Mouse (Mus musculus): ENCODE data around the gene Arhgap15. TPM values are rescaled to one million over a fixed set of nuclear protein-coding genes. Genes with fewer than 3 reads are reported as not detected.

Gene Arhgap15
- total RNA-seq, 2 experiments from 2014 or later = 105 to 146 TPM

DNA sequence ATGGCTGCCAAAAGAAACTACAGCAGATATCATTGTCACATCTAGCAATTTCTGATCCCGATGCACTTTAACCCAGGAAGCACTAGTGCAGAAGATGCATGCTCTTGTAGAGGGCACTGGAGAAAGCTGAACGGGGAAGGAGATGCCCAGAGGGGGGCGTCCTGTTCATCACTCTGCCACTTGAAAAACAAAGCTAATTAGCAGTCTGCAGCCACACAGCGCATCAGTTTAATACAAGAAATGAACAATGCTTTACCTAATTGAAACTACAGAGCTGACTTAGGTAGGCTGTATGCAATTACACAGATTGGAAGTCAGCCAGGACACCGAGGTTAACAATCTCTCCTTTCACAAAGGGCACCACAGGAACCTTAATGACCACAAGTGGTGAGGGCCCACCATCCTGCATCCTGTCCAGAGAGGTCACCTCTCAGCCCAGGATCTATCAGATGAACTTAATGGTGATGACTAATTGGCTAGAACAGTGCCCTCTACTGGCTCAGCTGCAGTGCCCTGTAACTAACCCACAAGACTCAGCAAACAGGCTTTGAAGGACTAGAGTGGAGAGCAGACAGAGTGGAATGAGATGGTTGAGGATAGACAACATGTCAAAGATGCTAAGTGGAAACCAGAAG lies 588.2 kb downstream of the Arhgap15 start:
- peak; percentile 50; the same call in 1 of the 2 replicates for ATAC-seq (replicated peaks; ENCODE audit: poor library complexity, severe bottlenecking)

DNA sequence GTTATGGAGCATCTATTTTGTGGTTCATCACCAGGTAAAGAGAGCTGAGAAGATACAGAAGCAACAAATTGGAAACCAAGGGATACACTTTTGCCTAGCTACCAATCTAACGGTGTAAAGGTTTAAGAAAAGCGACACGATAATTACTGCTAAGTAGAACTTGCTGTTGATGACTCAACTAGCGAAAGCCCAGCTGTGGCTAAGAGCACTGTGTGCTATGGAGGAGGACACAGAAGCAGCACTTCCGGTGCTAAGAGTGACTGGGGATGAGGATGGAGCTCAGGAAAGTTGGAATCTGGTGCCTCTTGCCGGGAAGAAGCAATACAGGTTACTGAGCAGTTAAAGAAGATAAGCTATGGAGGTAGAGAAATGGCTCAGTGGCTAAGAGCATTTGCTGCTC lies 589.8 kb downstream of the Arhgap15 start:
- ATAC-seq (replicated peaks; ENCODE audit: poor library complexity, severe bottlenecking) = no peak

DNA sequence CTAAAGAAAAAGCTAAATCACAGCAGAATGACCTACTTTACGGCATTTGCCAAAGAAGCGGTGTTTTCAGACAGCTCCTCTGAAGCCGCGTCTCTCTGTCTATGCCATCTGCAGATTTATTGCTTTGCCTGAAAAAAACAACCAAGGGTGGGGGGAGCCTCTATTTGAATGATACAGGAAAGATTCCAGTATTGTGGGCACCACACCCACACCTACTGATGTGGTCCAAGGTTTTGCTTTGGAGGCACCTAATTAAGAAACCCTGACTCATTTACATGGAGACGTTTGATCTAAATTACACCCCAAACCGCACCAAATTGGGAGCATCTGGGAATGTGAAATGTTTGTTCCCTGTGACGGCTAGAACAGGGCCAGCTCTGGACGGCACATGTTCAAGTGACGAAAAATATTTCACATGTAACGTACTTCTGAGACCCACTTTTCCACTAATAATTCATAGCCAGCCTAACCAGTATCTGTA lies 592.5 kb downstream of the Arhgap15 start:
- ATAC-seq (replicated peaks; ENCODE audit: poor library complexity, severe bottlenecking) = no peak

DNA sequence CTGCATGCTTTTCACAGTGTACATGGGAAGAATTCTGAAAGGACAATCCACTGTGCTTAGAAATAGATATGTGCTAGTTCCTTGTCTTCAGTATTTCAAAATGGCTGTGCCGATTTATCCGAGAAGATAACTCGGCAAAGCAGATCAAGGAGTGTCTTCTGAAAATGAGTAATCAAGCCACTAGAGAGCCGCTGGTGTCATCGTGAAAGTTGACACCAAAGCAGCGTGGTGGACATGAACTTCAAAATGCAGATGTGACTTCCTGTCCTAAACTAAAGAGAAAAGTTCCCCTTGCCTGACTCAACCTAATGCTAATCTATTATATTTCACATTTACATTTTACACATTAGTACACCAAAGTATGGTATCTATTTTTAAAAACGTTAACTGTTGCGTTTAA lies 596.2 kb downstream of the Arhgap15 start:
- no peak for ATAC-seq (replicated peaks; ENCODE audit: poor library complexity, severe bottlenecking)

DNA sequence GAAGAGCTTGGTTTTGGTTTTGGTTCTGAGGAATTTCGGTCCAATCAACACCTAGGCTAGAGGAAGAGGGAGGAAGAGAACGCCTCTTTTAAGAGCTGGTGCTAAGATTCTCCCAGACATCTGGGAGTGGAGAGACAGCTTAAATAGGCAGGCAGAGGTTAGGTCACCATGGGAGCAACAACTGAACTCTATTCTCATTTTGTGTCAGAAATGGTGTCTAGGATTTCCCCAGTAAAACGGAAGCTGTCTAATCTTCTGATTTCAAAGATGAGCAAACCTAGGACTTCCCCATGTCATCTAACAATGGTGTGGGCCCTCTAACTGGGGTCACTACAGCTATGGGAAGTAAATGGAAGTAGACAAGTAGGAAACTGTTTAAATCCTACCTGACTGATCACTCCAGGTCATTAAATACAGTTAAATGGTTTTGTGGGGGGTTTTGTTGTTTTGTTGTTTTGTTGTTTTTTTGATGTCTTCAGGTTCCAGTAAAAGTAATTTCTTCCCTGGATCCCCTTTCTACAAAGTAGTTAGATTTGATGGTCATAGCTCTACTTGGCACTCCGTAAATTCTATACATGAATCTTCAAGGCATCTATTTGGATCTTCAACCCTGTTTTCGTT lies 596.8 kb downstream of the Arhgap15 start:
- ATAC-seq (replicated peaks; ENCODE audit: poor library complexity, severe bottlenecking) = no peak

DNA sequence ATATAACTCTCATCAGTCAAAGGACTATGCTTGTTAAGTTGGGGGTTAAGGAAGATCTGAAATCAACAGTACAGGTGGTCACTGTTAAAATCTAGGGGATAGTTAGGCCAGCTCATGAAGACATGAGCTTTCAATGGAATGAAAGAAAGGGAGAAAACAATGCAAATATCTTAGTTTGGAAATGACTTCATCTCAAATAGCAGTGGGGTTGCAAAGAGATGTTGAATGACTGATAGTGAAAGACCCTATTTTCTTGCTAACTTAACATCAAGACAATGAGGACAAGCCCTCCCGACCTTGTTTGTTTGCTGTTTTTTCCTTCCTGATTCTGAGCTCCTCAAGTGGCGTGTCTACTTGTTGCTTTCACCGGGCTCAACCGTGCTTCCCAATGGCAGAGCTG lies 597.6 kb downstream of the Arhgap15 start:
- ATAC-seq (replicated peaks; ENCODE audit: poor library complexity, severe bottlenecking) = no peak

DNA sequence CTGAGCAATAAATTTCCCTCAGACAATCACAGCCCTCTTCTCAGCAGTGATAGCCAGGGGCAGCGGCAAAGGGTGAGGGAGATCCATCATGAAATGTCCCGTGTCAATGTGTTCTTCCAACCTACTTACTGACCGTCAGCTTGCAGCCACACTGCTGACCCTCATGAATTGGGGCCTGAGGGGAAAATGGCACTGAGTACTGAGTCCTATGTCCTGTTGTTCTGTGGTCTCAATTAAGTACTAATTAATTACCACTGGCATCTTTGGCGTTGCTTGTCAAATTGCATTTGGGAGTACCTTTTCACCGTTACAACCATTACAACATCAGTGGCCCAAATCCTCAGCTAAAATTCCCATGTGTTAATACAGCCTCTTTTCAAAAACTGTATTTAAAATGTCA lies 599.2 kb downstream of the Arhgap15 start:
- no peak for ATAC-seq (replicated peaks; ENCODE audit: poor library complexity, severe bottlenecking)

DNA sequence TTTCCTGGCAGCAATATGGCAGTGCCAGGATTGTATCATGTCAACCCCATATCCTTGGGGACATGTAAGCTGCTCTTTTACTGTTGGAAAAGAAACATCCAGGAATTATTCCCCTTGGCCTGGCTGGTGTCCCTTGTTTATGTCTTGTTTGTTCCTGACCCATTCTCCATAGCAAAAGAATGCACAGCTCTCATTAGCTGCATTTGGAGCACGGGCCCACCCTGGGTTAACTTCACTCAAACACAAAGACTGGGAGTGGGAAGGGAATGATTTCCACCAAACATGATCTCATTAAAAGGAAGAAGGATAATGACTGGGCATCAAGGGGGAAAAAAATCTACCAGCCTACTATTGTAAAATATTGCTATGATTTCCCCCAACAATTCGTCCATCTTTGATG lies 600.5 kb downstream of the Arhgap15 start:
- ATAC-seq (replicated peaks; ENCODE audit: poor library complexity, severe bottlenecking) = no peak

DNA sequence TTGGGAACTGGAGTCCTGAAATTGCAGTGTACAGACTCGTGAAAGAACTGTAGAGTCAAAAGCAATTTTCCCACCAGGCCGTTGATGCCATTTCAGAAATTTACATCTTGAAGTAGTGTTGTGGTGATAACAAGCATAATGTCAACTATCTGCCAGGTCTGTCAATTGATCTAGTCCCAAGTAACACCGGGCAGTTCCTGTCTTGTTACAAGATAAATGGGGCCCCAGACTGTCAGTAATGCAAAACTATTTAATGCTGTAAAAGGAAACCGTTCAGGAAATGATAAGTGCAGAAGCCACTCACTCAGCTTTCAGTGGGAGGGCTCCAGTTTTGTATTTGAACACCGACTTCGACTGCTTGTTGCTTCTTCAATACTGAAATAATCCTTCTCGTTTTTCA lies 604.3 kb downstream of the Arhgap15 start:
- ATAC-seq (replicated peaks; ENCODE audit: poor library complexity, severe bottlenecking) = no peak

DNA sequence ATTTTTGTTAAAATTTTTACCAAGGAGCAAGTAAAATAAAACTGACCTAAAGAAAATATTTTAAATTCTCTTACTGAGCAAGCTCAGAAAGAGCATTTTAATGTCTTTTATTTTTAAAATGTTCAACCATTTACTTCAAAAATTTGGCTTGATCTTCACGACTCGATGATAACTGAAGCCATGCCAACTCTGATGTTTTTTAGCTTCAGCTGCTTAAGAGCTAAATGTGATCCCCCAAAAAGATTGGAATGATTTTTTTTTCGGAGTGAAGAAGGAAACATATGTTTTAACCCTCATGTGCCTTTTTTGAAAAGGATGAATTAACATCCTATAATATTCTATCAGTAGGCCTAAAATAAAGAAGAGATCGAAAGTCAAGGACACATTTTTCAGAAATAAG lies 605.0 kb downstream of the Arhgap15 start:
- ATAC-seq (replicated peaks; ENCODE audit: poor library complexity, severe bottlenecking) = no peak

DNA sequence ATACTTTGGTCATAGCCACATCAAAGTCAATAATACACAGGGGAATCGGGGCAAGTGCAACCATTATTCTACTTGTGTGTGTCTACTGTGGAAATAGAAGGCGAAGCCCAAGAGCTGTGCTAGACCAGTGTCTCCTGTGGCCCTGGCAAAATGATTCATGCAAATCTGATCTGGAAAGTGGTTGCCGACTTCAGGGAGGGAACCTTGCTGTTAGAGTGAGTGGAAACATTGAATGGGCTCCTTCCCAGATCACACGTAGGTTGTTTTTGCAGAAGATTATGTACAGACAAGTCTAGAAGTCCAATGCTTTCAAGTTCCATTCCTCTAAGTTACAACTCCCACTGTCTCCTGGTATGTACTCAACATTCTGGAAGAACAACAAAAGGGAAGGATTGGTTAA lies 606.2 kb downstream of the Arhgap15 start:
- ATAC-seq (replicated peaks; ENCODE audit: poor library complexity, severe bottlenecking) = no peak

DNA sequence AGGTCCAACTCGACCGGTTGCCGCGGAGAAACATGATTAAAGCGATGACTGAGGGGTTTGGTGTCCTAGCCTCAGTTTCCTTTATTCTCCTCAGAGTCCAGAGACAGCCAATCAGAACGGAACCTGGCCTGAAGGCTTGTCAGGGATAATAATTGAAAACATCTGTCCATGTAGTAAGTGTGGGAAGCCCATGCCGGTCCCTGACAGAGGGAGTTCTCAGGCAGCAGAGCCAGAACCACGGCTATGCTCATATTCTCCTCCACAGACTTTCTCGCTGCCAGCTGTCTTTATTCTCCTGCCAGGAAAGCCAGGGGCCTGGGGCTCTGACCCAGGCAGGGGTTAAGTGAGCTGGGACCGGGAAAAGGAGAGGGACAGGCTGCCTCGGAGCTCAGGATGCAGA lies 606.7 kb downstream of the Arhgap15 start:
- no peak for ATAC-seq (replicated peaks; ENCODE audit: poor library complexity, severe bottlenecking)

DNA sequence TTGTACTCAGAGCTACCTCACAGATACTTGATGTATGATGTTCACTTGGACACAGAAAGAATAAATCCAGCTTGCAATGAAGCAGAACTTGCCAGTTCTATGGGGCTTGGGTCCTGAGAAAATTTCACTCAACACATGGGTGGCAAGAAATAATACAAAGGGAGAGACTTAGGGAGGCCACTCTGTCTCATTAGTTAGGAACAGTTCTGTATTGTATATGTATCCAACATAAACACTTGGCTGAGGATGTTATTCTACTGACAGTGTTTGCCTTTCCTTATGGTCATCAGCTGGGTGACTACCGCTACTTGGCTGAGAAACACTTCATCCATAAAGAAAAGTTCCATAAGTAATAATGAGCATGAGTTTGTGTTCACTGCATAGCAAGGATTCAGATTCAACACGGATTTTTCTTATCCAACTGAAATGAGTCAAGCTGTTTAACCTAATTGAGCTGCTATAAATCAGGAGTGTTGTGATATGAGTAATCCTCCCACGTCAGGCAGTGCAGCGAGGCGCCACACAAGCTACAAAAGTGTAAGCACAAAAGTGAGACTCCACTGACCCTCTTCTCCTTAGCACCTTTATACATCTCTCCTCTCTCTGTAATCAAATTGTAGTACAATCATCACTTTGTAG lies 607.7 kb downstream of the Arhgap15 start:
- no peak for ATAC-seq (replicated peaks; ENCODE audit: poor library complexity, severe bottlenecking)

DNA sequence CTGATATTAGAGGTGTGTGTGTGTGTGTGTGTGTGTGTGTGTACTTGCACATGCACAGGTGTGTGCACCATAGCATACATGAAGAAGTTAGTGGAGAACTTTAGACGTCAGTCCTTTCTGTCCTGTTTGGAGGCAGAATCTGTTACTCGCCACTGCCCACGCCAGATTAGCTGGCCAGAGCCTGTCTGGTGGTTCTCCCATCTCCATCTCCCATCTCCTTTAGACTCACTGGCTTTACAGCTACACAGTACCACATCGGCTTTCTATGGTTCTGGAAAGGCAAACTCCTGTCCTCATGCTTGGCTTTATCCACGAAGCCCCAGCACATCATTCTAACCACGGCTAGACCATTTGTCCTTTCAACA lies 608.2 kb downstream of the Arhgap15 start:
- ATAC-seq (replicated peaks; ENCODE audit: poor library complexity, severe bottlenecking) = no peak

DNA sequence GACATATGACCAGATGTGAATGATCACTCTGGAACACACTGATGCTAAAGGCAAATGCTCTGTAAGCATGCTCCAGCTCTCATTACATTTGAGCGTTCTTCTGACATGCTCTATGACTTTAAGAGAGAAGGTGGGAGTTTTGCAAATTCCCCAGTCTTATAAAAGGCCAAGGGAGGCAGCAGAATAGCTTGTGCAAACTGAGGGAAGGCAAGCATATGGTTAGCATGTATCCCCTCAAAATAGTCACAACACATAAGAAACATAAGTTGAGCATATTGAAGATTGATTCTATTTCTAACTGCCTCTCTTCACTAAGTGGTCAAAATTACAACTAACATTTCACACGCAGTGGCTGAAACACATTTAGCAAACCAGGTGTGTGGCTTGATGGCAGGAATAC lies 631.6 kb downstream of the Arhgap15 start:
- no peak for ATAC-seq (replicated peaks; ENCODE audit: poor library complexity, severe bottlenecking)

DNA sequence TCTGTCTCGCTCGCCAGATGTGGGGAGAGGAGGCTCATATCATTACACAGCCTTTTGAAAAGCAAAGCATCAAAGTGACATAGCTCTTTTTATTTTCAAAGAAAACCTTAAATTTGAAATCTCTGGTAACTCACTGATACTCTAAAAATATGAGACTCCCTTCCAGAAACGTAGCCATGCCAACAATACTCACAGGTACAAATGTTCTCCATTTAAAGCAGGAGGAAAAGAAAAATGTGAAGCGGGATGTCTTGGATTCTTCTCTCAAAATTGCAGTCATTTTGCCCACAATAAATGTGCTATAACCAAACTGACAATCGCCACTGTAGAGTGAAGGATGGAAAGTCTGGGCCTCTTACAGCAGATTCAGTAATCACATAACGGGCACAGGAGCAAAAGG lies 635.9 kb downstream of the Arhgap15 start:
- ATAC-seq (replicated peaks; ENCODE audit: poor library complexity, severe bottlenecking) = no peak

DNA sequence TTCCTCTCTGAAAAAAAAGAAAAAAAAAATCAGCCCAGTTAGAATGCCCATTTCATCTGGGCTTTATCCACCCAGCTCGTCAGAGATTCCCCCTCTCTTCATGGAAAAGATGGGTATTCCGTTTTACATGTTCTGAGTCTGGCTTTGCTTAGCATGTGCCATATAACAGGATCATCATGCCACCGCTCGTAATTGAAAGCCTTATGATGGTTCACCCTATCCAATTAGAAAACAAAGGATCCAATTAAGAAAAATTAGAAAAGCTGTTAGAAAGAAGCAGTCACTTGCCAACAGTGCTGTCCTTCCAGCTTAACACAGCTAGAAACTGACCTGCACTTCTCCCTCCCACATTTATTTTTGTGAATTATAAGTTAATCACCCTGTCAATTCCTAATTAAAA lies 640.9 kb downstream of the Arhgap15 start:
- no peak for ATAC-seq (replicated peaks; ENCODE audit: poor library complexity, severe bottlenecking)

DNA sequence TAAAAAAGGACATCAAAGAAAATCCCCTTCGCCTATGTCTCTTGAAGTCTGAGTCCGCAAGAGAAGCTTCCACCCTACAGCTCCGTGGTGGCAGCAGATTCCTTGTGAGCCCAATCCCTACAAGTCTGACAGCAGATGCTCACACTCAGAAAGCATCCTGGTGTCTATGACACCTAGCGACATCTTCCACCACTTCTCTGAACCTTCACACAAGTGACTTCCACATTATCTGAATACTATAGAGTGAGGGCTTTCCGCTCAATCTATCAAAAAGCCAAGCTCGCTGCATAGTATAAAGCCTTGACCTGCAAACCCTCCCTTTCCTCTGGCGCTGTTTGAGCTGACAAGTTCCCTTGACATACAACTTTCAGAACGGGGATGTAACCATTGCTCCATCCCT lies 645.2 kb downstream of the Arhgap15 start:
- ATAC-seq (replicated peaks; ENCODE audit: poor library complexity, severe bottlenecking) = no peak

DNA sequence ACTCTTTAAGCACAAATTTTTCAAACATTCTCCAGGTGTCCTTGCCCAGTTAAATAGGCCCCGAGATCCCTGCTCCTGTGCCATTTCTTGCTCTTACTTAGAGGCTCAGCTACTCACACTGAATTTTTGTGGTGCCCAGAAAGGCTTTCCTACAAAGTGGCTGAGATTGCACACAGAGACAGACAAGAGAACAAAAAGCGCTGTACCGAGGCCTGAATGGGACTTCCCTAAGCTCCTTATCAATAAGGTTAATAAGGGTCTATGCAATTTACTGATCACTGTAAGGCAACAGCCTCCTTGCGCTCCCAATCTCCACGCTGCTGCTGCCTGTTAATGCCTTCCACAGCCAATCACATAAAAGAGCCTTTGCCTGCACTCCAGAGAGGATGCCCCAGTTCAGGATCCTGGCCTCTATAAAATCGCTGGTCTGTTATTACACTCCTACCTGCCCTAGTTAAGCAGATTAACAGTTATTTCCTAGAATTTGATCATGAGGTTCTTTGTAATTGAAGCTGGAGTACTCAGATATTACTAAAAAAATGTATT lies 646.4 kb downstream of the Arhgap15 start:
- no peak for ATAC-seq (replicated peaks; ENCODE audit: poor library complexity, severe bottlenecking)

DNA sequence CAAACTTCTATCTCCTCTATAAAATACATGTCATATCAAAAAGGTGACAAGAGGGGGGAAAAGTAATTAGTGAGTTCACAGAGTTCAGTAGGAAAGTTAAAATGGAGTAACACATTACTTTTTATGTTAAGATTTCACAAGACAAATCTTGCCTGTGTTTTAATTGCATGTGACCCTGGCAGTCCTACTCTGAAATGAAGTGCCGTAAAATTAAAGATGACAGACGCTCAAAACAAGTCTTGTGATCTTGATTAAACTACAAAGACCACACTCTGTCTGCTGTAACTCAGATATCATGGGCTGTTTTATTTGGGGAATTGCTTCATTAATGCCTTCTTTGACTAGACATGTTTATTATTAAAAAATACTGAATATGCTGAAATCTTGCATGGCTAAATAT lies 647.0 kb downstream of the Arhgap15 start:
- ATAC-seq (replicated peaks; ENCODE audit: poor library complexity, severe bottlenecking) = no peak

DNA sequence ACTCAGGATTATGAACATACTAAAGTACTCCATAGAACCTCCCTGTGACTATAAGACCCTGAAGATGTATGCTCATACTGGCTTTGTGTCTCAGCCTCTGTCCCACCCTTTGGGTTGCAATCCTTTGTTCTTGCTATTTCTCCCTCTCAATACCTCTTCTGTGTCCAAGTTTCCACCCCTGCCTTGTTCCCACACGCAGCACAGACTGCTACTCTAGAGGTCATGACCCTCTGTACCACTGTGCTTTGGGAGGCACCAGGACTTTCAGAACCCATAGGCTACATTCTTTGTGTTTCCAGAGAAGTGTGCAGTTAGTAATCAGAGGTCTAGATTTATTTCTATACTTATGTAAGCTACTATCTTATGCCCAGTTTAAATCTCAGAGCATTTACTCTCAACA lies 648.6 kb downstream of the Arhgap15 start:
- ATAC-seq (replicated peaks; ENCODE audit: poor library complexity, severe bottlenecking) = no peak
